Mouse (Mus musculus): ENCODE results near the gene Sbpl.
A peak's percentile ranks its signal among the peaks of the same experiment; 100 is the strongest.

The Sbpl gene

DNA sequence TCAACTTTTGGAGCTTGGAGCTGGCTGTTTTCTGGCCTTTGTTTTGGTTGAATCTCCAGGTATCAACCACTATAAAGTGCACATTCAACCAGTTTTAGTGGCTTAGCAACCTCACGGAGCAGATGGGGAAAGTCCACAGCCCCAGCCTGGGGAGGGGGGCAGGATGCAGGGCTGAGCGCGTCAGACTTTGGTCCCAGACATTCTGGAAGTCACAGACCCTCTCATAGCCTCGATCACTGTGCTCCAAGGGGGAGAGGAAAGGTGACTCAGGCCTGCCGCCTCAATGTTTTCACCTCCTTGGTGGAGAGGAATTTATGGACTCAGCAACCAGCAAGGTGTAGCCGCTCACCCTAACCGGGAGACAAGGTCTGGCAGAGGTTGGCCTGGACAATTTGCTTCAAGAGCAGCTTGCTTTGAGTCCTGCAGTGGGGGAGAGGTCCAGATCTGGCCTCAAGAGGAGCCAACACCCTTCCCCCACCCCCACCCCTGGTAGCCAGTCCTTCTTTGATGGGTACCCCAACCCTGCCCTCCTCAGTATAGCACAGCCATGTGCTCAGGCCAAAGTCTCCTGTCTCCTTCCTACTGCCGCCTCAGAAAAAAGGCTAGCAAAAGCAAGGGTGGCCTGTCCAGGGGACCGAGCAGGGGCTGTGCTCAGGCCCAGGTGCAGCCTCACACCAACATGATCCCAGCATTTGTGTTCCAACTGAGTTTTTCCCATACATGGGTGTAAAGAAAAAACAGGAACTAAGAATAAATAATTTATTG lies 37.9 kb upstream of the Sbpl start:
- H3K36me3 ChIP-seq (ENCODE audit: insufficient read depth, low read length): no peaks in the 10 kb centered on the region
- H3K9me3 ChIP-seq (ENCODE audit: low read length): 0 out of 2 replicates have a peak, but pooled peaks cover 3% of the 10 kb centered on the region
- 0 out of 2 replicates have a peak overlapping the region, but pooled peaks have one; percentile 26 for H3K4me3 ChIP-seq (replicated peaks; ENCODE audit: low read length)
- peaks cover 31% of the 10 kb centered on the region for H3K27me3 ChIP-seq (ENCODE audit: insufficient read depth, low read length)
- peaks cover 42% of the 10 kb centered on the region for H3K4me1 ChIP-seq (replicated peaks; ENCODE audit: low read depth, low read length)
- no peak for TF ChIP-seq CTCF (conservative IDR thresholded peaks at IDR 0.05; ENCODE audit: low read length)
- no peak for TF ChIP-seq POU5F1 (IDR thresholded peaks at IDR 0.05; ENCODE audit: borderline replicate concordance, low read length)
- TF ChIP-seq NANOG (IDR thresholded peaks at IDR 0.05; ENCODE audit: borderline replicate concordance, low read length): no peak

DNA sequence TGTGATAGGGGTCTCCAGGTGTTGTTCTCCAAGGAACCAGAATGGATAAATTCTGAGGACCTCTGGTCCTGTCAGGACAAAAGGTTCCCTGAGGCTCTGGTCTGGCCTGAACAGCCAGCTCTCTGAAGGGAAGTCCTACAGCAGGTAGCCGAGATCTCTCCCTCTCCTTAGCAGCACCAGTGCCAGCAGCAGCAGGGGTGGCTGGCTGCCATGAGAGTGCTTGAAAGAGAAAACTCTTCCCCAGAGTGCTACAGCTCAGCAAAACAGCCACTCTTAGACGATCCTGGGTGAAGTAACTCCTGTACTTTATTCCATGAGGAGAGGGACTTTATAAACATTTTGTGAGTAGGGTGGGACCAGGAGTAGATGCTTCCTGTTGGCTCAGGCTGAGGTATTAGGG lies 34.7 kb upstream of the Sbpl start:
- TF ChIP-seq NANOG (IDR thresholded peaks at IDR 0.05; ENCODE audit: borderline replicate concordance, low read length): no peak
- TF ChIP-seq CTCF (conservative IDR thresholded peaks at IDR 0.05; ENCODE audit: low read length): no peak
- no peak for TF ChIP-seq POU5F1 (IDR thresholded peaks at IDR 0.05; ENCODE audit: borderline replicate concordance, low read length)
- H3K36me3 ChIP-seq (ENCODE audit: insufficient read depth, low read length): no peaks in the 10 kb centered on the region
- no peak overlapping the region for H3K4me3 ChIP-seq (replicated peaks; ENCODE audit: low read length)

DNA sequence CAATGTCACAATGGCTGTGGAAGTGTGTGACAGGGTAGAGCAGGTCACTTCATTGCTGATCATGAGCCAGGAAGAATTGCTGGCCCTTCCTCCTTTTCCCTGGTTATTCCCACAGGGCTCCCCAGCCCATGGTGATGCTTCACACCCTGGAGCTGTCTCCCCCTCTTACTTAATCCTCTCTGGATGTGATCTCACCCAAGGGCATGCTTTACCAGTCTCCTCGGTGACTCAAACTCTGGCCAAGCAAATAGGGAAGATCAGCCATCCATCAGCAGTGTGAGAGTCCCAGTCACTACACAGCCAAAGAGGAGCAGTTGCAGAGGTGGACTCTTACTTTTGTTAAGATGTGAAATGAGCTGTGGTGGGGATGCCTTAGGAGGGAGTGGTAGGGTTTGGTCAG lies 29.9 kb upstream of the Sbpl start:
- H3K9me3 ChIP-seq (ENCODE audit: low read length): no peaks in the 10 kb centered on the region
- H3K4me3 ChIP-seq (replicated peaks; ENCODE audit: low read length): no peak overlapping the region
- peaks cover 12% of the 10 kb centered on the region for H3K4me1 ChIP-seq (replicated peaks; ENCODE audit: low read depth, low read length)
- TF ChIP-seq NANOG (IDR thresholded peaks at IDR 0.05; ENCODE audit: borderline replicate concordance, low read length): no peak
- TF ChIP-seq CTCF (conservative IDR thresholded peaks at IDR 0.05; ENCODE audit: low read length): no peak
- no peak for TF ChIP-seq POU5F1 (IDR thresholded peaks at IDR 0.05; ENCODE audit: borderline replicate concordance, low read length)
- no peaks in the 10 kb centered on the region for H3K36me3 ChIP-seq (ENCODE audit: insufficient read depth, low read length)
- H3K27me3 ChIP-seq (ENCODE audit: insufficient read depth, low read length): peaks cover 26% of the 10 kb centered on the region

More for the DNA sequence above, 34.7 kb upstream of the Sbpl start:
- H3K4me1 ChIP-seq (replicated peaks; ENCODE audit: low read depth, low read length): peaks cover 36% of the 10 kb centered on the region
- H3K9me3 ChIP-seq (ENCODE audit: low read length): no peaks in the 10 kb centered on the region
- peaks cover 34% of the 10 kb centered on the region for H3K27me3 ChIP-seq (ENCODE audit: insufficient read depth, low read length)

DNA sequence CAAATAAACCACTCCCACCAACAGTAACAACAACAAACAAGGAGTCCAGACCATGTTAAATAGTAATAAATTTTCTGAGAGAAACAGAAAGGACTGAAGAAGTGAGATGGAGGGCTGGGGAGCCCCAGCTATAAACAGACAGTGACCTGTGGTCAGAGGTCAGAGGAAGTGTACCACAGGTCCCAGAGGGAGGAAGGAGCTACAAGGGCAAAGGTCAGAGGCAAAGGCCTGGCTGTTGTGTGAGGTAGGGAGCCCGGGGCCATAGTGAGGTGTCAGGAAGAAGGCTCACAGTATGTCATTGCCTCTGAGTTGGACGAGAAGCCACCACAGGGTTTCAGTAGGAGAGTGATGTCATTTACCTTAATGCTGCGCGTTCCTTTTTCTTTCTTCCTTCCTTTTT lies 27.8 kb upstream of the Sbpl start:
- Histone ChIP-seq H3K27me3 (ENCODE audit: insufficient read depth, low read length) (peaks cover 14% of the 10 kb centered on the region), H3K36me3 (ENCODE audit: insufficient read depth, low read length) (no peaks in the 10 kb centered on the region), H3K4me1 (replicated peaks; ENCODE audit: low read depth, low read length) (peaks cover 22% of the 10 kb centered on the region), H3K9me3 (ENCODE audit: low read length) (no peaks in the 10 kb centered on the region), H3K4me3 (replicated peaks; ENCODE audit: low read length) (no peak overlapping the region)
- TF ChIP-seq POU5F1 (IDR thresholded peaks at IDR 0.05; ENCODE audit: borderline replicate concordance, low read length) (no peak), CTCF (conservative IDR thresholded peaks at IDR 0.05; ENCODE audit: low read length) (no peak)

DNA sequence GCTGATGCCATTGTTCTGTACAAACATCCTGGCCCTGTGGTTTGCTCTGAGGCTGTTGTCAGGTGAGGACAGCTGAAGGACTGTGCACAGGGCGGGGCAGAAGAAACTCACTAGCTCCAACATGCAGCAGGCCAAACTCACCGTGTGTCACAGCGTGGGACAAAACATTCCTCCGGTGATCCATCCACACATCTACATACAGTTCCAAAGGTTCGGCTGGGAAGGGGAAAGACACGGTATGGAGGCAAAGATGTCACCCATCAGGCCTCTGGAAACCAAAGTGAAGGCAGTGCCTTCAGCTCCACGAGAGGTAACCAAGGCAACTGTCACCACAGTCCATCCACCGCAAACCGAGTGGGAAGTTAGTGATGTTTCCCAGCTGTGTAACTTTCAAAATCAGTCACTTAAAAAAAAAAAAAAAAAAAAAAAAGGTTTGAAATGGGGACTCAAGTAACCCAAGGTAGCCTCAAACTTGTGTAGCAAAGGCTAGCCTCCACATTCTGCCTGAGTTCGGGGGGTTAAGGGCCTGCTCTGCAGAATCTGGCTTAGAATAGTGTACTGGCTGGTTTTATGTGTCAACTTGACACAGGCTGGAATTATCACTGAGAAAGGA lies 25.3 kb upstream of the Sbpl start, which contains the start of gene Prss30:
Gene Prss30, minus strand, starts transcription at position 270 of the 613 bp plus-strand sequence.
- no peak for TF ChIP-seq CTCF (conservative IDR thresholded peaks at IDR 0.05; ENCODE audit: low read length)
- TF ChIP-seq POU5F1 (IDR thresholded peaks at IDR 0.05; ENCODE audit: borderline replicate concordance, low read length): no peak
- TF ChIP-seq NANOG (IDR thresholded peaks at IDR 0.05; ENCODE audit: borderline replicate concordance, low read length): no peak
- Histone ChIP-seq H3K9me3 (ENCODE audit: low read length) (no peaks in the 10 kb centered on the region), H3K27me3 (ENCODE audit: insufficient read depth, low read length) (peaks cover 2% of the 10 kb centered on the region; the same call in 1 of the 2 replicates), H3K4me3 (replicated peaks; ENCODE audit: low read length) (no peak within 1 kb of the TSS), H3K4me1 (replicated peaks; ENCODE audit: low read depth, low read length) (peaks cover 22% of the 10 kb centered on the region), H3K36me3 (ENCODE audit: insufficient read depth, low read length) (no peaks in the 10 kb centered on the region)

DNA sequence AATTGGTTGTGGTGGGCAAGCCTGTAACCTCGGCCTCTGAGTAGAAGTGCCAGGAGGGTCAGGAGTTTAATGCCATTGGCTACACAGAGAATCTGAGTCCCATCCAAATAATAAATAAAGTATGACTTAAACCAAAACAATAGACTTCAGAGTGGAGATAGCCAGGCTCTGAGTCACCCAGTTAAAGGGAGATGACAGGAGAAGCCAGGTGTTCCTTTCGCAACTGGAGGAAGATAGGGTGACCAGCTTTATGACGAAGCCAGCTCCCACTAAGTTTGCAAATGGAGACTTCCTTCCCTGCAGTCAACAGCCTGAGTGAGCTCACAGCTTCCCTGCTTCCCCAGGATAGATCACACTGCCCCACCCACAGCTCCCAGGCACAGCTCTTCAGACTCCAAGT lies 24.4 kb upstream of the Sbpl start:
- H3K9me3 ChIP-seq (ENCODE audit: low read length): no peaks in the 10 kb centered on the region
- no peak overlapping the region for H3K4me3 ChIP-seq (replicated peaks; ENCODE audit: low read length)
- H3K4me1 ChIP-seq (replicated peaks; ENCODE audit: low read depth, low read length): peaks cover 22% of the 10 kb centered on the region
- H3K27me3 ChIP-seq (ENCODE audit: insufficient read depth, low read length): peaks cover 1% of the 10 kb centered on the region; the same call in 1 of the 2 replicates
- TF ChIP-seq POU5F1 (IDR thresholded peaks at IDR 0.05; ENCODE audit: borderline replicate concordance, low read length) (no peak), CTCF (conservative IDR thresholded peaks at IDR 0.05; ENCODE audit: low read length) (no peak), NANOG (IDR thresholded peaks at IDR 0.05; ENCODE audit: borderline replicate concordance, low read length) (no peak)
- no peaks in the 10 kb centered on the region for H3K36me3 ChIP-seq (ENCODE audit: insufficient read depth, low read length)

DNA sequence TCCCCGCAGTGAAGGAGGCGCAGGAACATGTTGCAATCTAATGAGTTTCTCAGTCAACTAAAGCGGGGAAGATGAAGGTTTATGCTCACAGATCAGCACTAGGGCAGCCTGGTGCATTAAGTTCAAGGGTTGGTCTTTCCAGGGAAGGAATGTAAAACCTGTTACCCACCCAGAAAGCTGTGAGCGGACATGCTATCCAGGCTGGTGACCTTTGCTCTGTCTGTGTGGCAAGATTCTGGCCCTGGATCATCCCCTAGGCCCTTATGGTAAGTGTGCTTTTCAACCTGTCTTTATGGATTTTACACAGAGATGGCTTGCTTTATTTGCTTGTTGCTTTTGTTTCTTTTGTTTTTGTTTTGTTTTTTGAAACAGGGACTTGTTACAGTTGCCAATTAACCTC lies 21.6 kb upstream of the Sbpl start:
- H3K4me3 ChIP-seq (replicated peaks; ENCODE audit: low read length): no peak overlapping the region
- peaks cover 25% of the 10 kb centered on the region for H3K4me1 ChIP-seq (replicated peaks; ENCODE audit: low read depth, low read length)
- no peaks in the 10 kb centered on the region for H3K36me3 ChIP-seq (ENCODE audit: insufficient read depth, low read length)
- no peaks in the 10 kb centered on the region for H3K27me3 ChIP-seq (ENCODE audit: insufficient read depth, low read length)
- TF ChIP-seq CTCF (conservative IDR thresholded peaks at IDR 0.05; ENCODE audit: low read length) (no peak), POU5F1 (IDR thresholded peaks at IDR 0.05; ENCODE audit: borderline replicate concordance, low read length) (no peak), NANOG (IDR thresholded peaks at IDR 0.05; ENCODE audit: borderline replicate concordance, low read length) (no peak)
- no peaks in the 10 kb centered on the region for H3K9me3 ChIP-seq (ENCODE audit: low read length)

DNA sequence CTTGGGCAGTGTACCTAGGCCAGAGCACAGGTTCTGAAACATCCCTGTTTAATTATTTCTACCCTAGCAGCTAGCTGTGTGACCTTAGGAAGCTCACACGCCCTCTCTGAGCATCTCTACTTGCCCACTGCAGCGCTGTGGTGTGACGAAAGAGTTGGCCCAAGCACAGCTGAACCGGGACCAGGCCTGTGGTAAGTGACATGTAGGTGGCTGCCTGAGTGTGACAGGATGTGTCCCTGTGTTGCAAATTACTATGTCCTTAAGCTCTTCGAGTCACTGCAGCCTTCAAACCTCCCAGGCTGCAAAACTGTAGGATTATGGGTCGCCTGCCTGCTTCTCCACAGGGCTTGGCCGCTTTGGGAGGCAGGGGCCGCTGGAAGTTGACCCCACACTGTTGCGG lies 16.2 kb upstream of the Sbpl start:
- H3K27me3 ChIP-seq (ENCODE audit: insufficient read depth, low read length): 0 out of 2 replicates have a peak, but pooled peaks cover 4% of the 10 kb centered on the region
- H3K4me1 ChIP-seq (replicated peaks; ENCODE audit: low read depth, low read length): peaks cover 8% of the 10 kb centered on the region; the same call in 1 of the 2 replicates
- peak overlapping the region; percentile 26; the same call in 1 of the 2 replicates for H3K4me3 ChIP-seq (replicated peaks; ENCODE audit: low read length)
- H3K36me3 ChIP-seq (ENCODE audit: insufficient read depth, low read length): no peaks in the 10 kb centered on the region
- TF ChIP-seq NANOG (IDR thresholded peaks at IDR 0.05; ENCODE audit: borderline replicate concordance, low read length) (no peak), CTCF (conservative IDR thresholded peaks at IDR 0.05; ENCODE audit: low read length) (no peak), POU5F1 (IDR thresholded peaks at IDR 0.05; ENCODE audit: borderline replicate concordance, low read length) (no peak)
- H3K9me3 ChIP-seq (ENCODE audit: low read length): no peaks in the 10 kb centered on the region

Measured in E14TG2a.4 (cell line).